In the genomic region with DNA sequence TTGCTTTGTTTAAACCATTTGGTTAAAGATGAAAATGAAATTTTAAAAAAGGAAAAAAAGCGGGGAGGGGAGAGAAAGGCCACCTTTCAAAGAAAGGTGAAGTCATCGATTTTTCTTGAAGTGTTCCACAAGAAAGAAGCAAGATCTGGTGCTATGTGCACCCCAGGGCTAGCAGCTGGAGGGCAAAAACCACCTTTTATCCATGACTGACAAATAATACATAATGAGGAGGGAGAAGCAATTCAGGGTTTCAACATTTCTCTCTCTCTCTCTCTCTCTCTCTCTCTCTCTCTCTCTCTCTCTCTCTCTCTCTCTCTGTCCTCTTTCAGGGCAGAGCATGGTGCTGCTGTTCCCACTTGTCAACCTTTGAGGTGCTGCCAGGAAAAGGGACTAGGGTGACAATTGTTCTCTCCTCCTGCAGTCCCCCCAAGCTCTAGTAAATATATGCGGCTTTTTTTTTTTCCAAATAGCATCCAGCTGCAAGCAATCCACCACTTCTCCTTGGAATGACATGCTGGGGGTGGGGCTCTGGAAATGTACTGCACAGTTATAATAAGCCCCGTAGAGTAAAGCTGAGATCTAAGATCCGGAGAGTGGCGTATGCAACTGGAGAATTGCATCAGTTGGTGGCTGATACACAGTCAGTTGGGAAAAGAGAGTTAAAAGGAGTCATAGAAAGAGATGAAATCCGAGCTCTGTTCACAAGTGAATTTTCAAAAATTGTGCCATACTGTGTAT, we compare ENCODE assay signal across 11 mouse cellular contexts.
DNase-seq lines count a peak whose midpoint lies in the region; ATAC-seq lines count a peak whose summit lies in the region.
"Had no signal": no experiment of that assay in that cellular context is flagged by ENCODE, and none has a peak within 500 bp of the region (broad histone marks: within the 10 kb centered on the region; RNA-seq: fewer than 3 reads in every experiment).

No protein-coding gene starts in this region.

- no peaks in the 10 kb centered on the region for H3K27me3 ChIP-seq in hindbrain, embryonic 16.5 days (replicated peaks; ENCODE audit: control insufficient read depth, insufficient read depth, low read length)
- H3K27me3 ChIP-seq in stomach, embryonic 15.5 days (replicated peaks), result no peaks in the 10 kb centered on the region

- no peak for DNase-seq in frontal cortex, postnatal 25 days (ENCODE audit: low spot score in 2 of 2)
- DNase-seq in right cerebral cortex, adult 18-20 months, result peak; percentile 4
- no peak for DNase-seq in right cerebral cortex, adult 2 months (ENCODE audit: low spot score in 2 of 2)
- DNase-seq in Muller cell, postnatal 12 days (ENCODE audit: inconsistent ontology term), result no peak
- no peak for DNase-seq in left cerebral cortex, adult 18-20 months (ENCODE audit: low spot score in 2 of 2)
- DNase-seq: cerebellum, postnatal 10 days; kidney, postnatal 36 days; thymus, postnatal 14 days had no signal

- peak; percentile 87 for ATAC-seq in frontal cortex, adult (ENCODE audit: low TSS enrichment)
- peak; percentile 63; the same call in 1 of the 2 replicates for ATAC-seq in hindbrain, embryonic 16.5 days
- peak; percentile 39; the same call in 1 of the 2 replicates for ATAC-seq in stomach, embryonic 15.5 days (ENCODE audit: insufficient read depth, low FRiP score, low read depth)

- no peak overlapping the region for H3K4me3 ChIP-seq in hindbrain, embryonic 16.5 days (ENCODE audit: low read length)
- no peak overlapping the region for H3K4me3 ChIP-seq in stomach, embryonic 15.5 days (replicated peaks)

- no peaks in the 10 kb centered on the region for H3K4me1 ChIP-seq in hindbrain, embryonic 16.5 days (ENCODE audit: control insufficient read depth, insufficient read depth, low read depth, low read length)
- H3K4me1 ChIP-seq in stomach, embryonic 15.5 days, result no peaks in the 10 kb centered on the region

- no peak overlapping the region for H3K9ac ChIP-seq in hindbrain, embryonic 16.5 days (ENCODE audit: low read depth, low read length)
- no peak overlapping the region for H3K9ac ChIP-seq in stomach, embryonic 15.5 days

- H3K36me3 ChIP-seq in hindbrain, embryonic 16.5 days (ENCODE audit: control insufficient read depth, insufficient read depth, low read length), result no peaks in the 10 kb centered on the region
- no peaks in the 10 kb centered on the region for H3K36me3 ChIP-seq in stomach, embryonic 15.5 days

- WGBS in hindbrain, embryonic 16.5 days, result 34% methylated on average over 7 of the region's 7 CpGs
- WGBS in stomach, embryonic 15.5 days, result 41% methylated on average over 7 of the region's 7 CpGs

- no peak overlapping the region for H3K27ac ChIP-seq in hindbrain, embryonic 16.5 days (ENCODE audit: low read depth, low read length)
- H3K27ac ChIP-seq in stomach, embryonic 15.5 days, result no peak overlapping the region

- 0 out of 2 replicates have a peak overlapping the region, but pooled peaks have one; percentile 19 for H3K4me2 ChIP-seq in hindbrain, embryonic 16.5 days (ENCODE audit: low read length)
- no peak overlapping the region for H3K4me2 ChIP-seq in stomach, embryonic 15.5 days

- no peaks in the 10 kb centered on the region for H3K9me3 ChIP-seq in hindbrain, embryonic 16.5 days (ENCODE audit: control insufficient read depth, low read length)
- H3K9me3 ChIP-seq in stomach, embryonic 15.5 days, result no peaks in the 10 kb centered on the region
